Mouse (Mus musculus): Measurements from ENCODE around the gene Gm21750. TPM values are rescaled to one million over a fixed set of nuclear protein-coding genes. Genes with fewer than 3 reads are reported as not detected.
A peak's percentile ranks its signal among the peaks of the same experiment; 100 is the strongest.
"Not testable (repeated sequence)": the region's sequence is repeated elsewhere in the genome, so short reads cannot be mapped to it uniquely, and the experiment has no call there.

Gene Gm21750
- not detected in 2 replicates for polyA plus RNA-seq (2015; fragmentation: Nextera tagmentation; extraction: Ambion mirVana)

- not testable (repeated sequence) for H3K36me3 ChIP-seq; H3K4me3 ChIP-seq; H3K27me3 ChIP-seq; ATAC-seq (replicated peaks; ENCODE audit: insufficient number of reproducible peaks, insufficient read depth, low FRiP score, low read depth); H3K9ac ChIP-seq; H3K4me1 ChIP-seq (replicated peaks); H3K4me2 ChIP-seq; H3K9me3 ChIP-seq (replicated peaks); H3K27ac ChIP-seq
- WGBS: 81% methylated on average over 3 of the region's 3 CpGs
Measured at GRCm38 (mm10) chr14:73660925-73661324, at the start of gene Gm21750. TSS of gene Gm21750 (plus strand) at chr14:73661225.

- not testable (repeated sequence) for H3K9me3 ChIP-seq (replicated peaks); H3K4me2 ChIP-seq; H3K9ac ChIP-seq; H3K4me3 ChIP-seq; ATAC-seq (replicated peaks; ENCODE audit: insufficient number of reproducible peaks, insufficient read depth, low FRiP score, low read depth); H3K4me1 ChIP-seq (replicated peaks); H3K27me3 ChIP-seq; H3K27ac ChIP-seq; H3K36me3 ChIP-seq
- WGBS: 67% methylated on average over 1 of the region's 1 CpGs
Measured at GRCm38 (mm10) chr14:73614961-73615360, 46.1 kb upstream of the Gm21750 start.

GRCm38 (mm10) chr14:73620880-73621279 lies 40.1 kb upstream of the Gm21750 start:
- Histone ChIP-seq H3K4me1 (replicated peaks) (no peaks in the 10 kb centered on the region), H3K9ac (no peak overlapping the region), H3K27me3 (no peaks in the 10 kb centered on the region), H3K27ac (no peak overlapping the region), H3K4me3 (no peak overlapping the region), H3K4me2 (no peak overlapping the region), H3K9me3 (replicated peaks) (peaks cover 10% of the 10 kb centered on the region; the same call in 1 of the 2 replicates), H3K36me3 (no peaks in the 10 kb centered on the region)
- 68% methylated on average over 3 of the region's 3 CpGs for WGBS
- no peak for ATAC-seq (replicated peaks; ENCODE audit: insufficient number of reproducible peaks, insufficient read depth, low FRiP score, low read depth)

- peaks cover 10% of the 10 kb centered on the region; the same call in 1 of the 2 replicates for H3K9me3 ChIP-seq (replicated peaks)
- 69% methylated on average over 1 of the region's 1 CpGs for WGBS
- H3K36me3 ChIP-seq: no peaks in the 10 kb centered on the region
- H3K4me1 ChIP-seq (replicated peaks): no peaks in the 10 kb centered on the region
- H3K9ac ChIP-seq: no peak overlapping the region
- no peak for ATAC-seq (replicated peaks; ENCODE audit: insufficient number of reproducible peaks, insufficient read depth, low FRiP score, low read depth)
- no peak overlapping the region for H3K4me2 ChIP-seq
- H3K27ac ChIP-seq: no peak overlapping the region
- H3K27me3 ChIP-seq: no peaks in the 10 kb centered on the region
- H3K4me3 ChIP-seq: no peak overlapping the region
Measured at GRCm38 (mm10) chr14:73622988-73623387, 38.0 kb upstream of the Gm21750 start.

- ATAC-seq (replicated peaks; ENCODE audit: insufficient number of reproducible peaks, insufficient read depth, low FRiP score, low read depth): no peak
- no peak overlapping the region for H3K4me3 ChIP-seq
- H3K36me3 ChIP-seq: no peaks in the 10 kb centered on the region
- H3K9ac ChIP-seq: no peak overlapping the region
- H3K27me3 ChIP-seq: no peaks in the 10 kb centered on the region
- H3K9me3 ChIP-seq (replicated peaks): no peaks in the 10 kb centered on the region
- WGBS: 61% methylated on average over 3 of the region's 3 CpGs
- no peak overlapping the region for H3K27ac ChIP-seq
- no peak overlapping the region for H3K4me2 ChIP-seq
- H3K4me1 ChIP-seq (replicated peaks): no peaks in the 10 kb centered on the region
Measured at GRCm38 (mm10) chr14:73625469-73625868, 35.6 kb upstream of the Gm21750 start.

GRCm38 (mm10) chr14:73631511-73631910 lies 29.5 kb upstream of the Gm21750 start:
- Histone ChIP-seq H3K4me2 (no peak overlapping the region), H3K4me1 (replicated peaks) (peaks cover 2% of the 10 kb centered on the region), H3K9ac (no peak overlapping the region), H3K36me3 (no peaks in the 10 kb centered on the region), H3K27me3 (no peaks in the 10 kb centered on the region), H3K27ac (no peak overlapping the region), H3K9me3 (replicated peaks) (0 out of 2 replicates have a peak, but pooled peaks cover 6% of the 10 kb centered on the region), H3K4me3 (no peak overlapping the region)
- no peak for ATAC-seq (replicated peaks; ENCODE audit: insufficient number of reproducible peaks, insufficient read depth, low FRiP score, low read depth)
- WGBS: 84% methylated on average over 4 of the region's 4 CpGs

- no peaks in the 10 kb centered on the region for H3K27me3 ChIP-seq
- ATAC-seq (replicated peaks; ENCODE audit: insufficient number of reproducible peaks, insufficient read depth, low FRiP score, low read depth): peak; percentile 72; the same call in 1 of the 2 replicates
- H3K27ac ChIP-seq: peak overlapping the region; percentile 49
- H3K36me3 ChIP-seq: no peaks in the 10 kb centered on the region
- 0 out of 2 replicates have a peak, but pooled peaks cover 6% of the 10 kb centered on the region for H3K9me3 ChIP-seq (replicated peaks)
- peaks cover 2% of the 10 kb centered on the region for H3K4me1 ChIP-seq (replicated peaks)
- H3K4me2 ChIP-seq: no peak overlapping the region
- no peak overlapping the region for H3K9ac ChIP-seq
- H3K4me3 ChIP-seq: no peak overlapping the region
- 44% methylated on average over 9 of the region's 9 CpGs for WGBS
Measured at GRCm38 (mm10) chr14:73632648-73633263, 28.3 kb upstream of the Gm21750 start.

- H3K4me1 ChIP-seq (replicated peaks): peaks cover 2% of the 10 kb centered on the region
- H3K27ac ChIP-seq: no peak overlapping the region
- no peak overlapping the region for H3K4me3 ChIP-seq
- no peak overlapping the region for H3K4me2 ChIP-seq
- no peak overlapping the region for H3K9ac ChIP-seq
- ATAC-seq (replicated peaks; ENCODE audit: insufficient number of reproducible peaks, insufficient read depth, low FRiP score, low read depth): no peak
- 0 out of 2 replicates have a peak, but pooled peaks cover 6% of the 10 kb centered on the region for H3K9me3 ChIP-seq (replicated peaks)
- WGBS: 86% methylated on average over 3 of the region's 3 CpGs
- H3K27me3 ChIP-seq: no peaks in the 10 kb centered on the region
- no peaks in the 10 kb centered on the region for H3K36me3 ChIP-seq
Measured at GRCm38 (mm10) chr14:73634356-73634755, 26.7 kb upstream of the Gm21750 start.

- Histone ChIP-seq H3K4me3 (no peak overlapping the region), H3K9me3 (replicated peaks) (0 out of 2 replicates have a peak, but pooled peaks cover 6% of the 10 kb centered on the region), H3K9ac (no peak overlapping the region), H3K27ac (no peak overlapping the region), H3K4me1 (replicated peaks) (peaks cover under 1% of the 10 kb centered on the region), H3K27me3 (no peaks in the 10 kb centered on the region), H3K36me3 (no peaks in the 10 kb centered on the region), H3K4me2 (no peak overlapping the region)
- no peak for ATAC-seq (replicated peaks; ENCODE audit: insufficient number of reproducible peaks, insufficient read depth, low FRiP score, low read depth)
Measured at GRCm38 (mm10) chr14:73637460-73637859, 23.6 kb upstream of the Gm21750 start.

GRCm38 (mm10) chr14:73650179-73650578 lies 10.8 kb upstream of the Gm21750 start:
- Histone ChIP-seq H3K27me3 (no peaks in the 10 kb centered on the region), H3K27ac (no peak overlapping the region), H3K4me3 (no peak overlapping the region), H3K4me2 (no peak overlapping the region), H3K36me3 (no peaks in the 10 kb centered on the region), H3K9ac (no peak overlapping the region), H3K9me3 (replicated peaks) (no peaks in the 10 kb centered on the region), H3K4me1 (replicated peaks) (no peaks in the 10 kb centered on the region)
- ATAC-seq (replicated peaks; ENCODE audit: insufficient number of reproducible peaks, insufficient read depth, low FRiP score, low read depth): no peak
- WGBS: 82% methylated on average over 4 of the region's 4 CpGs

GRCm38 (mm10) chr14:73670091-73670490 lies 9.1 kb downstream of the Gm21750 start:
- Histone ChIP-seq H3K4me3 (no peak overlapping the region), H3K9me3 (replicated peaks) (no peaks in the 10 kb centered on the region), H3K9ac (no peak overlapping the region), H3K27ac (no peak overlapping the region), H3K36me3 (no peaks in the 10 kb centered on the region), H3K4me1 (replicated peaks) (no peaks in the 10 kb centered on the region), H3K4me2 (no peak overlapping the region), H3K27me3 (no peaks in the 10 kb centered on the region)
- WGBS: 73% methylated on average over 2 of the region's 2 CpGs
- ATAC-seq (replicated peaks; ENCODE audit: insufficient number of reproducible peaks, insufficient read depth, low FRiP score, low read depth): no peak

- 28% methylated on average over 4 of the region's 4 CpGs for WGBS
- H3K4me2 ChIP-seq: no peak overlapping the region
- H3K4me3 ChIP-seq: no peak overlapping the region
- no peak overlapping the region for H3K9ac ChIP-seq
- no peaks in the 10 kb centered on the region for H3K27me3 ChIP-seq
- ATAC-seq (replicated peaks; ENCODE audit: insufficient number of reproducible peaks, insufficient read depth, low FRiP score, low read depth): no peak
- H3K27ac ChIP-seq: no peak overlapping the region
- no peaks in the 10 kb centered on the region for H3K36me3 ChIP-seq
- H3K4me1 ChIP-seq (replicated peaks): no peaks in the 10 kb centered on the region
- H3K9me3 ChIP-seq (replicated peaks): no peaks in the 10 kb centered on the region; the same call in 1 of the 2 replicates
Measured at GRCm38 (mm10) chr14:73687726-73688125, 26.7 kb downstream of the Gm21750 start.
